Mouse (Mus musculus): ENCODE measurements around the gene Usp45.
"Not testable (repeated sequence)": the region's sequence is repeated elsewhere in the genome, so short reads cannot be mapped to it uniquely, and the experiment has no call there.

Gene Usp45

DNA sequence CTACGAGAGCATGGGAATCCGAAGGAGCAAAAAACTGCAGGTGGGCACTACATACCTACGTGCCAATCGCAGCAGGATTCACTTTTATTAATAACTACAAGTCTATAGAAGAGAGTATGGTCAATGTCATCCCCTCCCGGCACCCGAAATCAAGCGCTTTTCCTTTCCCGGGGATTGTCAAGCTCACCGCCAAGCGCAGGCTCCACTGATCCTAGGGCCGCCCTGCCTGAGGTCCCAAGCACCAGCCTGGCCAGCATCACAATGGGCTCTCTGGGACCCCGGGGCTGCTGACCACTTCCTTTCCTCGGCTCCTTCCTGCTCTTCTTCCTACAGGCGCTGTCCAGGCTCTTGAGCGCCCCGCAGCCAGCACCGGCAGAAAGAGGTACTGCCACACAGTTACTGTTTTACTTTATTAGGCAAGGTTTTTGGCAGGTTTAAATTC, at the start of gene Usp45, which contains the start of gene Tstd3:
Gene Usp45, plus strand, starts transcription at position 294 of the 442 bp plus-strand sequence.
Gene Tstd3, minus strand, starts transcription at position 350 of the 442 bp plus-strand sequence.
- DNase-seq = peak; percentile 86

DNA sequence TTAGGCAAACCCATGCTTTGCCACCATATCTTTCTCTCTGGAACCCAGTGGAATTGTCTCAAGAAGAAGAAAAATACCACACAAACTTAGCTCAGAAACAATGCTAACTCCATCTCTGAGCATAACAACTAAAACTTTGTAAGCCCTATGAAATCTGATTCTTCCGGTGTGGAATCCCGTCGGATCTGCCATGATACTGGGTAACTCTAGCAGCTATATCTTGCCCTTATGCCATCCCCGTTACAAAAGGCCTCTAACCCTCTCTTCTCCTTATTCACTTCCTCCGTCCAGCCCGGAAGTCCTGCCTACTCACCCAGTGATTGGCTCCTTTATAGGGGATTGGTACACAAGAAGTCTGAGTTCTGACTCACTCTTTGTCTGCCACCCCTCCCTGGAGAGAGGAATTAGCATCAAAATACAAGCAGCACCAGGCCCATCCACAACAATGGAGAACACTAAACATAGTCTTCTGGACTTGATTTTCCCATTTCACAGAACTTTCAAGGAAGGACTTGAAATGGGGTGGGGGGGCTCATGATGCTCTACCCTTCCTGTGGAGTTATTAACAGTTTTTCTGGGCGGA, 44.1 kb upstream of the Usp45 start:
- no peak for DNase-seq

DNA sequence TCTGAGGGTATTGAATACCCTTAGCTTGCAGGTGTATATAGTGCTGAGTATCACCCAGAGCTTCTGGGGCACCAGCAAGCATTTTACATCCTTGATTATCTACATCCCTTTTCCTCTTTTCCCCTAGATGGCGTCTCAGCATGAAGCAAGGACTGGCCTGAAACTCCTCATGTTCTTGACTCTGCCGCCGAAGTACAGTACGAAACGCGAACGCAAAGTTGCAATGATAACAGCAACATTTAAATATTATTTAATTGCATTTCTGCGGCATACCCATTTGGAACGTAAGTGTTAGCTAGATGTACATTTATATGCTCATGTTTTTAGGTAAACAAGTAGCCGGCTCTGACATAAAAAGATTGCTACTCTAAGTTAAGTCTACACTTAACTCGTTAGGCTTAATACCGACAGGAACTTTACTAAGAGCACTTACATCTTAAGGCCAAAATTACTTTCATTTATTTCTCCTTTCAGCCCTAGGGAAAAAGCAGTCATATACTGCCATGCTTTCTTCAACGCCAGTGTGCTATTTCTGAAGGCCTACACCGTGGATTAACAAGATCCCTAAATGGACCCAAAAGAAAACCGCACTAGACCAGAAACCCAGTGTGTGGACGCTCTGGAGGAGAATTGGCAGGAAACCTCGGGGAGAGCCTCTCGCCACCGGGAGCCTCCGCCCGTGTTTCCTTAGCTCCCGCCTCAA, 39.9 kb upstream of the Usp45 start:
- peak; percentile 63 for DNase-seq

GRCm38 (mm10) chr4:21727615-21728165, 39.3 kb upstream of the Usp45 start, which contains the start of gene Ccnc:
TSS of gene Ccnc (plus strand) at chr4:21727701.
- peak; percentile 92 for DNase-seq

- DNase-seq = no peak
Observed at GRCm38 (mm10) chr4:21739169-21739568, 27.8 kb upstream of the Usp45 start.

DNA sequence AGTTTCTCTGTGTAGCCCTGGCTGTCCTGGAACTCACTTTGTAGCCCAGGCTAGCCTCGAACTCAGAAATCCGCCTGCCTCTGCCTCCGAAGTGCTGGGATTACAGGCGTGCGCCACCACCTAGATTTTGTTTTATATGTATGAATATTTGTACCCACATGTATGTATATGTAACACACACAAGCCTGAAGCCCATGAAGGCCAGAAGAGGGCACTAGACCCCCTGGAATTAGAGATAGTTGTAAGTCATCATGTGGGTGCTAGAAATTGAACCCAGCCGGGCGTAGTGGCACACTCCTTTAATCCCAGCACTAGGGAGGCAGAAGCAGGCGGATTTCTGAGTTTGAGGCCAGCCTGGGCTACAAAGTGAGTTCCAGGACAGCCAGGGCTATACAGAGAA, 22.8 kb upstream of the Usp45 start:
- DNase-seq = not testable (repeated sequence)

GRCm38 (mm10) chr4:21745723-21746122, 21.2 kb upstream of the Usp45 start:
- DNase-seq = no peak

DNA sequence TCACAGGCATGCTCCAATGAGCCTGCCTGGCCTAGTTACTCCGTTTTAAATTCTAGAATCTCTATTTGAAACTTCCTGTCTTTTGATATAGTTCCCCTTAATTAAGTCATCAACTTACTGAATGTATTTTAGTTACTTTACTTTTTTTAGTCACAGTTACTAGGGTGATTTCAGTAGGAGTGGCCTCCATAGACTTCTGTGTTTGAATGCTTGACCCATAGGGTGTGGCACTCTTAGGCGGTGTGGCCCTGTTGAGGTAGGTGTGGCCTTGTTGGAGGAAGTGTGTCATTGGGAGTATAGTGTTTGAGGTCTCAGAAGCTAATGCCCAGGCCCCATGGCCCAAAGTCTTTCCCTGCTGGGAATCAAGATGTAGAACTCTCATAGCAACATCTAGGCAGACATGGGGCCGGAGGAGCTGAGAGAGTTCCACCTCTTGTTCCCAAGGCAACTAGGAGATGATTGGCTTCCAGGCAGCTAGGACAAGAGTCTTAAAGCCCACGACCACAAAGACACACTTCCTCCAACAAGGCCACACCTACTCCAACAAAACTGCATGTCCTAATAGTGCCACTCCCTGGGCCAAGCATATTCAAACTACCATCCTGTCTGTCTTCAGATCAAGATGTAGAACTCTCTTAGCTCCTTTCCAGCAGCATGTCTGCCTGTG, 11.7 kb upstream of the Usp45 start:
- no peak for DNase-seq

DNA sequence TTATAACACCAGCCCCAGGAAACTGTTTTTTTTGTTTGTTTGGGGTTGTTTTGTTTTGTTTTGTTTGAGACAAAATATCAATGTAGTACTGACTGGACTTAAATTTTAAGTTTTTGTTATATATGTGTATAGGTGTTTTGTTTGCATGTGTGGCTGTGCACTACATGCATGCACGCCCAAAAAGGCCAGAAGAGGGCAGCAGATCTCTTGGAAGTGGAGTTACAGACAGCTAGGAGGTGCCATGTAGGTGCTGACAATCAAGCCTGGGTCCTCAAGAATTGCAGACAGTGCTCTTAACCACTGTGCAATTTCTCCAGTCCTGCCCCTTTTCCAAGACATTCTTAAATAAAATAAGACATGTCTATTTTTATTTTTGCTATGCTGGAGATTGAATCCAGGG, 8.1 kb upstream of the Usp45 start:
- DNase-seq = no peak

GRCm38 (mm10) chr4:21761416-21762160, 5.4 kb upstream of the Usp45 start:
- no peak for DNase-seq

GRCm38 (mm10) chr4:21763827-21764226, 3.1 kb upstream of the Usp45 start:
- DNase-seq = no peak

- no peak for DNase-seq
Observed at GRCm38 (mm10) chr4:21766171-21766862, 639 bp upstream of the Usp45 start.

DNA sequence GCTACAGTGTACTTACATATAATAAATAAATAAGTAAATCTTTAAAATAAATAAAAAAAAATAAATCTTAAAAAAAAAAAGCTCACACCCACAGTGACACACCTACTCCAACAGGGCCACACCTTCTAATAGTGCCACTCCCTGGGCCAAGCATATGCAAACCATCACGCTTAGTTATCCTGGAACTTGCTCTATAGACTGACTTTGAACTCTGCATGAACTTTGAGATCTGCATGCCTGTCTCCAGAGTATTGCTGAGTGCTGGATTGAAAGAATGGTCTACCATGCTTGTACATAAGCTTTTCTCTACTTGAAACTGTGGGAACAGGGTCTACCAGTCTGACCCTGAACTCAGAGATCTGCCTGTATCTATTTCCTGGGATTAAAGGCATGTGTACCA, 4.1 kb downstream of the Usp45 start:
- no peak for DNase-seq

GRCm38 (mm10) chr4:21772306-21772705, 5.3 kb downstream of the Usp45 start:
- DNase-seq = no peak

- peak; percentile 92 for DNase-seq
Observed at GRCm38 (mm10) chr4:21776091-21776945, 9.4 kb downstream of the Usp45 start.

DNA sequence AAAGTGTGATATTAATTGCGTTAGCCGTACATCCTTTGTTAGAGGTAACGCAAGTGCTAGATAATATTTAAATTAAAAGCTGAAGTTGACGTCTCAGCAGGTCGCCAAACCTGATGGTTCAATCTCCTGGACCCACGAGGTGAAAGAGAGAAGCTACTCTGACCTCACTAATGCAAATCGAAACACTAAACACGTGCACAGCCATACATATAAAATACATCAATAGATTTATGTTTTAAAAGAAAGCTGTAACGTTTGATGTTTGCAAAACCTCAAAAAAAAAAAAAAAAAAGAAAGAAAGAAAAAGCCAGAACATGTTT, 9.9 kb downstream of the Usp45 start:
- no peak for DNase-seq

DNA sequence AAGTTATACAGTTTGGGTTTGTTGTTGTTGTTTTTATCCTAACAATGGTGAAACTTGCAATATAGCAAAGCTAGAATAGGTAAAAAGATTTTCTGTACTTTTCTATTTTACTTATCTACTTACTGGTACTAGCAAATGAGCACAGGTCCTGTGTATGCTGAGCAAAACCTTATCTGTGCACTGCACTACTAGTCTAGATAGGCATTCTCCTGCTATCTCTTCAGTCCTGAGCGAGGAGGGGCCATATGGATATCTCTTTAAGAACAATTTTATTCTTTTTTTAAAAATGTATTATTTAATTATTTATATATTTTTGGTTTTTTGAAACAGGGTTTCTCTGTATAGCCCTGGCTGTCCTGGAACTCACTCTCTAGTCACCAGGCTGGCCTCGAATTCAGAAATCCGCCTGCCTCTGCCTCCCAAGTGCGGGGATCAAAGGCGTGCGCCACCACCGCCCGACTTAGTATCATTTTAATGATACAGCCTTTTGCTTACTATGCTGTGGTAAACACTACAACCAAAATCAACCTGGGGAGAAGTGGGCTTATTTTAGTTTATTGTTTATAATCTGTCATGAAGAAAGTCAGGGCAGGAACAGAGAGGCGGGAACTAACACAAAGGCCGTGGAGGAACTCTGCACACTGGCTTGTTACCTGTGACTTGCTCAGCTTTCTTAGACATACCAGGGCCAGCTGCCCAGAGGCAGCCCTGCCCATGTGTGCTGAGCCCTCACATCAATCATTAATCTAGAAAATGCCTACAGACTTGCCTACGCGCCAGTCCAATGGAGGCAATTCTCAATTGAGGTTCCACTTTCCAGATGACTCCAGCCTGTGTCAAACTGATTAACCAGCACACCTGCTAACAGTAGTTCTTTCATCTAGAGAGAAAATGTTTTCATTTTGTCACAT, 14.1 kb downstream of the Usp45 start:
- no peak for DNase-seq

DNA sequence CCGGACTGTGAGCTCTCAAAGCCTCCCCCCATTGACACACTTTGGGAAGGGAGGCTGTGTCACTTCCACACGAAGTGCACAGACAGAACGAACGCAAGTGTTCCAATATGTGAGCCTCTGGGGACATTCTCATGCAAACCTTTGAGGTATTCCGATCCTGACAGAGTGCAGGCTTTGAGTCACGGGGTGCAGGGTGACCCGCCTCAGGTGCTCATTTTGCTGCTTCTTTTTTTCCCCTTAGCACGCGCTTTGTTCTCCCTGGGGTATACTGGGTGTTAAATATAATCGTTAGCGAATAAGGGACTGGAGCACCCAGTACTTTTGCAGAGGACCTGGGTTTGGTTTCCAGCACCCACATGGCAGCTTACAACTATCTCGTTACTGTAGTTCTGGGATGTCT, 19.3 kb downstream of the Usp45 start:
- DNase-seq = no peak

GRCm38 (mm10) chr4:21788903-21789302, 21.9 kb downstream of the Usp45 start:
- no peak for DNase-seq

GRCm38 (mm10) chr4:21789836-21790235, 22.9 kb downstream of the Usp45 start:
- DNase-seq = no peak

Data from cerebellum, adult 9-11 months (tissue).